Mouse (Mus musculus) cerebellum, postnatal 10 days (tissue): ENCODE measurements around the gene A030005K14Rik.

Source experiments
- DNase-seq, 2 experiments: peaks; one replicate each; pipeline ENCODE4 v3.0.0; 2021; ENCODE audit warnings: mixed read lengths in 2 of 2

A030005K14Rik gene

GRCm38 (mm10) chr1:83059278-83059677 is at the start of gene A030005K14Rik:
TSS of gene A030005K14Rik (minus strand) at chr1:83059378.
- no peak for DNase-seq

GRCm38 (mm10) chr1:83107410-83107978 is 48.3 kb upstream of the A030005K14Rik start:
- DNase-seq, result no peak

GRCm38 (mm10) chr1:83105464-83105863 is 46.3 kb upstream of the A030005K14Rik start:
- no peak for DNase-seq

- DNase-seq, result peak; percentile 28 to 33
Measured at GRCm38 (mm10) chr1:83101891-83102290, 42.7 kb upstream of the A030005K14Rik start.

GRCm38 (mm10) chr1:83099580-83100137 is 40.5 kb upstream of the A030005K14Rik start:
- DNase-seq, result no peak

- no peak for DNase-seq
Measured at GRCm38 (mm10) chr1:83099160-83099559, 40.0 kb upstream of the A030005K14Rik start.

- DNase-seq, result no peak
Measured at GRCm38 (mm10) chr1:83096935-83097334, 37.8 kb upstream of the A030005K14Rik start.

GRCm38 (mm10) chr1:83091268-83091667 is 32.1 kb upstream of the A030005K14Rik start:
- DNase-seq, result no peak

- DNase-seq, result no peak
Measured at GRCm38 (mm10) chr1:83084790-83085189, 25.6 kb upstream of the A030005K14Rik start.

- no peak for DNase-seq
Measured at GRCm38 (mm10) chr1:83077016-83077415, 17.8 kb upstream of the A030005K14Rik start.

- DNase-seq, result peak; percentile 63 to 72
Measured at GRCm38 (mm10) chr1:83076190-83076917, 17.2 kb upstream of the A030005K14Rik start.

- DNase-seq, result no peak
Measured at GRCm38 (mm10) chr1:83075526-83076189, 16.5 kb upstream of the A030005K14Rik start.

- DNase-seq, result peak; percentile 34 to 52
Measured at GRCm38 (mm10) chr1:83067205-83067604, 8.0 kb upstream of the A030005K14Rik start.

GRCm38 (mm10) chr1:83066577-83066976 is 7.4 kb upstream of the A030005K14Rik start:
- no peak for DNase-seq

- DNase-seq, result peak; percentile 33 to 56
Measured at GRCm38 (mm10) chr1:83064851-83065250, 5.7 kb upstream of the A030005K14Rik start.

GRCm38 (mm10) chr1:83060643-83061042 is 1.5 kb upstream of the A030005K14Rik start, which contains the start of gene Krtap28-13:
TSS of gene Krtap28-13 (plus strand) at chr1:83060930.
- DNase-seq, result no peak

GRCm38 (mm10) chr1:83058481-83058880 is 697 bp downstream of the A030005K14Rik start:
- DNase-seq, result no peak

GRCm38 (mm10) chr1:83044882-83045427 is 14.2 kb downstream of the A030005K14Rik start, which contains the start of gene Gm47969:
TSS of gene Gm47969 (plus strand) at chr1:83044932.
- no peak for DNase-seq

- DNase-seq, result no peak
Measured at GRCm38 (mm10) chr1:83042380-83042779, 16.8 kb downstream of the A030005K14Rik start, which contains the start of gene Krtap28-10. TSS of gene Krtap28-10 (minus strand) at chr1:83042480.

- no peak for DNase-seq
Measured at GRCm38 (mm10) chr1:83039080-83039479, 20.1 kb downstream of the A030005K14Rik start.

GRCm38 (mm10) chr1:83038109-83038672 is 21.0 kb downstream of the A030005K14Rik start, which contains the start of gene Slc19a3:
TSS of gene Slc19a3 (minus strand) at chr1:83038448.
- DNase-seq, result peak; percentile 46 to 51

- DNase-seq, result no peak
Measured at GRCm38 (mm10) chr1:83036892-83037667, 22.1 kb downstream of the A030005K14Rik start.
